ENCODE assay signal across 9 mouse cellular contexts in the genomic region with DNA sequence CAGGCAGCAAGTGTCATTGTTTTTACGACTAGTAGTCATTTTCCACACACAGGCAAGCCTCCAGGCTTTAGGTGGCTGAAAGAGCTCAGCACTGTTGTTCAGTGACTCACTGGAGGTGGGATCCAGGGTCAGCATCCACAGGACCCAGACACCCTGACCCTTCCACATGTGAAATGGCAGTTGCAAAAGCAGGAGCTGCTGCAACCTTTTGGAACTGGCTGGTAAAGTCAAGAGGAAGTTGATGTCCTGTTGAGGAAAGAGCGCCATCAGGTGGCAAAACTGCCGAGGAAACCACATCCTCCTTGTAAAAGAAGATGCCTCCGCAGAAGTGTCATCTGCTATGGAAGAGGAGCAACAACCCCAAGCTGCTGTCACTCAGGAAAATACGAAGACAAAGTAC. TPM values are rescaled to one million over a fixed set of nuclear protein-coding genes. Genes with fewer than 3 reads are reported as not detected.
DNase-seq lines count a peak whose midpoint lies in the region; ATAC-seq and TF ChIP-seq lines count a peak whose summit lies in the region.
"Had no signal": no experiment of that assay in that cellular context is flagged by ENCODE, and none has a peak within 500 bp of the region (broad histone marks: within the 10 kb centered on the region; RNA-seq: fewer than 3 reads in every experiment).

No protein-coding gene starts in this region.

- no peaks in the 10 kb centered on the region for H3K79me2 ChIP-seq in liver, adult 2 months (ENCODE audit: control insufficient read depth, insufficient read depth, low read length)
- no peaks in the 10 kb centered on the region for H3K79me2 ChIP-seq in MEL (ENCODE audit: control insufficient read depth, insufficient read depth, low read length, poor library complexity)

- H3K9ac ChIP-seq in liver, adult 2 months (ENCODE audit: low read depth, low read length): no peak overlapping the region
- no peak overlapping the region for H3K9ac ChIP-seq in liver, embryonic 12.5 days
- no peak overlapping the region for H3K9ac ChIP-seq in MEL (ENCODE audit: control insufficient read depth, low read depth, low read length, poor library complexity, severe bottlenecking)

- TF ChIP-seq EP300 in MEL (IDR thresholded peaks at IDR 0.05; ENCODE audit: low read depth in 1 of 2, low read length in 2 of 2): no peak

- no peak overlapping the region for H3K4me2 ChIP-seq in liver, embryonic 12.5 days

- no peak for ATAC-seq in liver, embryonic 12.5 days
- ATAC-seq in common myeloid progenitor, adult 5-6 weeks (replicated peaks; ENCODE audit: low read depth, poor library complexity, severe bottlenecking): peak; percentile 22; the same call in 1 of the 2 replicates
- ATAC-seq in megakaryocyte-erythroid progenitor cell, adult 5-6 weeks (replicated peaks; ENCODE audit: low FRiP score, low TSS enrichment, poor library complexity, severe bottlenecking): no peak
- ATAC-seq in erythroblast, adult 5-6 weeks (replicated peaks; ENCODE audit: low FRiP score, poor library complexity, severe bottlenecking): no peak

- no peak for TF ChIP-seq POLR2A in liver, adult 2 months (IDR thresholded peaks at IDR 0.05; ENCODE audit: extremely low read depth, insufficient read depth, low read length)
- no peak for TF ChIP-seq POLR2A in MEL (IDR thresholded peaks at IDR 0.05; ENCODE audit: control insufficient read depth in 1 of 2, insufficient read depth in 1 of 2, low read depth in 1 of 2, low read length in 2 of 2, poor library complexity in 1 of 2)

- H3K36me3 ChIP-seq in liver, adult 2 months (ENCODE audit: control insufficient read depth, insufficient read depth, low read length): no peaks in the 10 kb centered on the region
- H3K36me3 ChIP-seq in liver, embryonic 12.5 days: no peaks in the 10 kb centered on the region
- H3K36me3 ChIP-seq in MEL (ENCODE audit: control insufficient read depth in 1 of 2, insufficient read depth in 2 of 2, low read length in 2 of 2): no peaks in the 10 kb centered on the region; a peak in 1 of 4 replicates

- WGBS in liver, adult 2 months: 70% methylated on average over 5 of the region's 5 CpGs
- WGBS in liver, embryonic 12.5 days (ENCODE audit: insufficient replicate concordance): 49% methylated on average over 5 of the region's 5 CpGs

- H3K4me1 ChIP-seq in liver, adult 2 months (ENCODE audit: control insufficient read depth, insufficient read depth, low read length): no peaks in the 10 kb centered on the region
- peaks cover 8% of the 10 kb centered on the region; the same call in 1 of the 2 replicates for H3K4me1 ChIP-seq in liver, embryonic 12.5 days
- no peaks in the 10 kb centered on the region; a peak in 1 of 4 replicates for H3K4me1 ChIP-seq in MEL (ENCODE audit: control insufficient read depth in 1 of 2, insufficient read depth in 2 of 2, low read length in 2 of 2)

- no peak overlapping the region for H3K27ac ChIP-seq in liver, adult 2 months (replicated peaks; ENCODE audit: insufficient read depth, low read depth, low read length)
- H3K27ac ChIP-seq in liver, embryonic 12.5 days: no peak overlapping the region
- H3K27ac ChIP-seq in MEL (ENCODE audit: control insufficient read depth, low read depth, low read length): no peak overlapping the region

- H3K27me3 ChIP-seq in liver, adult 2 months (ENCODE audit: control insufficient read depth, insufficient read depth, low read length): no peaks in the 10 kb centered on the region
- peaks cover 4% of the 10 kb centered on the region for H3K27me3 ChIP-seq in liver, embryonic 12.5 days (replicated peaks)
- no peaks in the 10 kb centered on the region for H3K27me3 ChIP-seq in MEL (ENCODE audit: control insufficient read depth in 1 of 2, insufficient read depth in 2 of 2, low read length in 2 of 2)

- DNase-seq in liver, adult 2 months (ENCODE audit: extremely low read depth, low read depth, low spot score): peak; percentile 14
- peak; percentile 65 for DNase-seq in MEL (ENCODE audit: low read depth, low spot score)
- peak; percentile 61 for DNase-seq in thymus, postnatal 0 days (ENCODE audit: low spot score)
- DNase-seq in frontal cortex, postnatal 36 days (ENCODE audit: low spot score in 2 of 2): no peak
- DNase-seq: midbrain, embryonic 14.5 days had no signal

- no peaks in the 10 kb centered on the region for H3K9me3 ChIP-seq in liver, embryonic 12.5 days (replicated peaks)
- no peaks in the 10 kb centered on the region for H3K9me3 ChIP-seq in MEL (replicated peaks; ENCODE audit: insufficient read depth, low read length)

- peak; percentile 13; the same call in 1 of the 2 replicates for TF ChIP-seq CTCF in liver, adult 2 months (IDR thresholded peaks at IDR 0.05; ENCODE audit: low read depth, low read length)
- peak; percentile 38 to 44 (median 40); a peak in 4 of 6 replicates for TF ChIP-seq CTCF in MEL (IDR thresholded peaks at IDR 0.05 in 2 of 3, conservative IDR thresholded peaks at IDR 0.05 in 1 of 3; ENCODE audit: control insufficient read depth in 1 of 3, insufficient read depth in 1 of 3, low read depth in 2 of 3, low read length in 3 of 3, poor library complexity in 1 of 3, severe bottlenecking in 1 of 3)

- H3K4me3 ChIP-seq in liver, adult 2 months (ENCODE audit: insufficient read depth, low read depth, low read length): no peak overlapping the region
- H3K4me3 ChIP-seq in liver, embryonic 12.5 days: no peak overlapping the region
- no peak overlapping the region for H3K4me3 ChIP-seq in MEL (ENCODE audit: control insufficient read depth in 1 of 2, insufficient read depth in 1 of 2, low read depth in 2 of 2, low read length in 2 of 2)

- TF ChIP-seq RAD21 in MEL (IDR thresholded peaks at IDR 0.05; ENCODE audit: low read depth, low read length): peak; percentile 32

TF ChIP-seq in MEL, 35 proteins besides CTCF, POLR2A, EP300 and RAD21:
- TF ChIP-seq MEF2A (IDR thresholded peaks at IDR 0.05; ENCODE audit: extremely low read depth, insufficient replicate concordance, low read depth, low read length, poor library complexity, severe bottlenecking) (no peak), ZC3H11A (IDR thresholded peaks at IDR 0.05; ENCODE audit: low read depth, low read length) (peak; percentile 20; the same call in 1 of the 2 replicates), MAFK (IDR thresholded peaks at IDR 0.05; ENCODE audit: borderline replicate concordance, low read depth, low read length) (no peak), SIN3A (IDR thresholded peaks at IDR 0.05; ENCODE audit: low read length) (no peak), ELF1 (IDR thresholded peaks at IDR 0.05; ENCODE audit: low read depth, low read length) (no peak), UBTF (IDR thresholded peaks at IDR 0.05; ENCODE audit: borderline replicate concordance, insufficient read depth, low read depth, low read length) (no peak), TCF12 (IDR thresholded peaks at IDR 0.05; ENCODE audit: low read depth, low read length) (no peak), GATA1 (IDR thresholded peaks at IDR 0.05; ENCODE audit: low read depth, low read length) (no peak), ETS1 (IDR thresholded peaks at IDR 0.05; ENCODE audit: low read depth, low read length) (no peak), JUND (IDR thresholded peaks at IDR 0.05; ENCODE audit: low read depth, low read length) (no peak), SMC3 (IDR thresholded peaks at IDR 0.05; ENCODE audit: low read depth, low read length) (peak; percentile 45), POLR2AphosphoS5 (IDR thresholded peaks at IDR 0.05; ENCODE audit: borderline replicate concordance, low read depth, low read length) (no peak), MAX (IDR thresholded peaks at IDR 0.05; ENCODE audit: low read length) (no peak)

RNA-seq across cellular contexts. Expression of a gene that starts 18.7 kb away (rescaled TPM):
- not detected in 2 replicates for total RNA-seq in liver, adult 2 months (2014; rRNA removed)
- not detected in 2 replicates for polyA plus RNA-seq in liver, adult 2 months (2012; rRNA removed)
- not detected in 2 replicates for polyA plus RNA-seq in liver, embryonic 12.5 days (2016; fragmentation: Nextera tagmentation; extraction: Ambion mirVana)
- total RNA-seq in MEL (2012; rRNA removed): not detected in 2 replicates
- not detected for polyA plus RNA-seq in MEL (2012; ENCODE audit: insufficient read depth in 1 of 2, insufficient read length in 2 of 2, low read depth in 1 of 2, low replicate concordance in 2 of 2, missing spikeins in 1 of 2)
- not detected in 2 replicates for total RNA-seq in common myeloid progenitor, adult 5-6 weeks (2017)
- 0.14 and 0.31 TPM in 2 replicates for polyA plus RNA-seq in thymus, postnatal 0 days (2015; fragmentation: Nextera tagmentation; extraction: Ambion mirVana)
- not detected in 2 replicates for total RNA-seq in megakaryocyte-erythroid progenitor cell, adult 5-6 weeks (2014; fragmentation: Nextera tagmentation)
- total RNA-seq in megakaryocyte-erythroid progenitor cell, adult 5-6 weeks (2017): not detected in 2 replicates
- total RNA-seq in erythroblast, adult 5-6 weeks (2015; ENCODE audit: low replicate concordance): not detected in 2 replicates
- not detected in 2 replicates for total RNA-seq in erythroblast, adult 5-6 weeks (2017; ENCODE audit: low replicate concordance)

RNA-seq across cellular contexts. Expression of a gene that starts 31.8 kb away (rescaled TPM):
- 24.1 and 26.1 TPM in 2 replicates for total RNA-seq in liver, adult 2 months (2014; rRNA removed)
- 4.8 and 8.1 TPM in 2 replicates for polyA plus RNA-seq in liver, adult 2 months (2012; rRNA removed)
- polyA plus RNA-seq in liver, embryonic 12.5 days (2016; fragmentation: Nextera tagmentation; extraction: Ambion mirVana): 32.8 and 33.8 TPM in 2 replicates
- total RNA-seq in MEL (2012; rRNA removed): 23.8 and 26.3 TPM in 2 replicates
- 10 to 100 TPM in 1 of 2 experiments, not detected in 1; 49.6 TPM for polyA plus RNA-seq in MEL (2012; ENCODE audit: insufficient read depth in 1 of 2, insufficient read length in 2 of 2, low read depth in 1 of 2, low replicate concordance in 2 of 2, missing spikeins in 1 of 2)
- total RNA-seq in common myeloid progenitor, adult 5-6 weeks (2017): 82.4 and 88.2 TPM in 2 replicates
- polyA plus RNA-seq in thymus, postnatal 0 days (2015; fragmentation: Nextera tagmentation; extraction: Ambion mirVana): 38.9 and 42.5 TPM in 2 replicates
- 103 and 125 TPM in 2 replicates for total RNA-seq in megakaryocyte-erythroid progenitor cell, adult 5-6 weeks (2014; fragmentation: Nextera tagmentation)
- total RNA-seq in megakaryocyte-erythroid progenitor cell, adult 5-6 weeks (2017): 85.8 and 94.4 TPM in 2 replicates
- total RNA-seq in erythroblast, adult 5-6 weeks (2015; ENCODE audit: low replicate concordance): 30.9 and 35.5 TPM in 2 replicates
- total RNA-seq in erythroblast, adult 5-6 weeks (2017; ENCODE audit: low replicate concordance): 68.0 and 81.5 TPM in 2 replicates

Comparison
In these comparisons a context has a peak if more than half of its experiments do, and no peak if none do; other contexts are left out.
1. DNase-seq: peak in liver, adult 2 months (single experiment), MEL (single experiment) and thymus, postnatal 0 days (single experiment); none in frontal cortex, postnatal 36 days (0 of 2).